Mouse (Mus musculus): Measurements from ENCODE around the gene Cryga. TPM values are rescaled to one million over a fixed set of nuclear protein-coding genes. Genes with fewer than 3 reads are reported as not detected.

Gene Cryga
- polyA plus RNA-seq (2014; fragmentation: Illumina TruSeq; extraction: RNeasy Lipid Tissue Mini Kit (QIAGEN cat#74804); ENCODE audit: low read depth, low replicate concordance) = not detected

GRCm38 (mm10) chr1:65103273-65103672, at the start of gene Cryga:
Gene Cryga (minus strand): TSS chr1:65103373.

GRCm38 (mm10) chr1:65122574-65123372, 19.6 kb upstream of the Cryga start, which contains the start of gene D630023F18Rik:
Gene D630023F18Rik (minus strand): TSS chr1:65123214.

GRCm38 (mm10) chr1:65119438-65119837, 16.3 kb upstream of the Cryga start, which contains the start of gene Gm28845:
Gene Gm28845 (minus strand): TSS chr1:65119558.

GRCm38 (mm10) chr1:65082188-65082587, 21.0 kb downstream of the Cryga start, which contains the start of gene Crygb:
Gene Crygb (minus strand): TSS chr1:65082288.

GRCm38 (mm10) chr1:65073589-65073988, 29.6 kb downstream of the Cryga start, which contains the start of gene Crygc:
Gene Crygc (minus strand): TSS chr1:65073689.

GRCm38 (mm10) chr1:65063352-65063751, 39.8 kb downstream of the Cryga start, which contains the start of gene Crygd:
Gene Crygd (minus strand): TSS chr1:65063452.

GRCm38 (mm10) chr1:65050952-65051351, 52.2 kb downstream of the Cryga start, which contains the start of gene Cryge:
Gene Cryge (minus strand): TSS chr1:65051149.

Other genes starting within 250 kb of the Cryga start
- 2.7 TPM for gene Plekhm3, start 146.5 kb downstream of the Cryga start, polyA plus RNA-seq (2014; fragmentation: Illumina TruSeq; extraction: RNeasy Lipid Tissue Mini Kit (QIAGEN cat#74804); ENCODE audit: low read depth, low replicate concordance)
- gene Akr1cl, start 70.6 kb downstream of the Cryga start, polyA plus RNA-seq (2014; fragmentation: Illumina TruSeq; extraction: RNeasy Lipid Tissue Mini Kit (QIAGEN cat#74804); ENCODE audit: low read depth, low replicate concordance) = 234 TPM
- not detected for gene Cryge, start 52.2 kb downstream of the Cryga start, polyA plus RNA-seq (2014; fragmentation: Illumina TruSeq; extraction: RNeasy Lipid Tissue Mini Kit (QIAGEN cat#74804); ENCODE audit: low read depth, low replicate concordance)
- not detected for gene Crygd, start 39.9 kb downstream of the Cryga start, polyA plus RNA-seq (2014; fragmentation: Illumina TruSeq; extraction: RNeasy Lipid Tissue Mini Kit (QIAGEN cat#74804); ENCODE audit: low read depth, low replicate concordance)
- gene Crygc, start 29.7 kb downstream of the Cryga start, polyA plus RNA-seq (2014; fragmentation: Illumina TruSeq; extraction: RNeasy Lipid Tissue Mini Kit (QIAGEN cat#74804); ENCODE audit: low read depth, low replicate concordance) = not detected
- gene Crygb, start 21.1 kb downstream of the Cryga start, polyA plus RNA-seq (2014; fragmentation: Illumina TruSeq; extraction: RNeasy Lipid Tissue Mini Kit (QIAGEN cat#74804); ENCODE audit: low read depth, low replicate concordance) = not detected
- gene Gm28845, start 16.2 kb upstream of the Cryga start, polyA plus RNA-seq (2014; fragmentation: Illumina TruSeq; extraction: RNeasy Lipid Tissue Mini Kit (QIAGEN cat#74804); ENCODE audit: low read depth, low replicate concordance) = not detected
- gene D630023F18Rik, start 19.8 kb upstream of the Cryga start, polyA plus RNA-seq (2014; fragmentation: Illumina TruSeq; extraction: RNeasy Lipid Tissue Mini Kit (QIAGEN cat#74804); ENCODE audit: low read depth, low replicate concordance) = not detected
- gene Idh1, start 83.1 kb upstream of the Cryga start, polyA plus RNA-seq (2014; fragmentation: Illumina TruSeq; extraction: RNeasy Lipid Tissue Mini Kit (QIAGEN cat#74804); ENCODE audit: low read depth, low replicate concordance) = 100.0 TPM
- 16.2 TPM for gene Pikfyve, start 83.3 kb upstream of the Cryga start, polyA plus RNA-seq (2014; fragmentation: Illumina TruSeq; extraction: RNeasy Lipid Tissue Mini Kit (QIAGEN cat#74804); ENCODE audit: low read depth, low replicate concordance)
- gene Pth2r, start 178.7 kb upstream of the Cryga start, polyA plus RNA-seq (2014; fragmentation: Illumina TruSeq; extraction: RNeasy Lipid Tissue Mini Kit (QIAGEN cat#74804); ENCODE audit: low read depth, low replicate concordance) = 3.8 TPM

All from testis, adult 10 weeks (tissue).